Comparison of ENCODE assay signal across 11 mouse cellular contexts in genomic region chr16:49905041-49905440, GRCm38 (mm10).
DNase-seq lines count a peak whose midpoint lies in the region; ATAC-seq and TF ChIP-seq lines count a peak whose summit lies in the region.
"Had no signal": no experiment of that assay in that cellular context is flagged by ENCODE, and none has a peak within 500 bp of the region (broad histone marks: within the 10 kb centered on the region; RNA-seq: fewer than 3 reads in every experiment).

No protein-coding gene starts in this region.

- H3K9ac ChIP-seq in midbrain, embryonic 13.5 days (replicated peaks): no peak overlapping the region
- no peak overlapping the region for H3K9ac ChIP-seq in limb, embryonic 15.5 days
- H3K9ac ChIP-seq in midbrain, embryonic 11.5 days (ENCODE audit: low read length): no peak overlapping the region

- TF ChIP-seq CTCF in cerebellum, adult 2 months (IDR thresholded peaks at IDR 0.05; ENCODE audit: borderline replicate concordance, insufficient read depth, low read depth, low read length): no peak

- no peak for ATAC-seq in midbrain, embryonic 13.5 days
- no peak for ATAC-seq in limb, embryonic 15.5 days (ENCODE audit: insufficient number of reproducible peaks, low FRiP score, low TSS enrichment, low read depth)
- no peak for ATAC-seq in midbrain, embryonic 11.5 days (ENCODE audit: low FRiP score)

- H3K4me3 ChIP-seq in cerebellum, adult 2 months (replicated peaks; ENCODE audit: insufficient read depth, low read depth, low read length): no peak overlapping the region
- no peak overlapping the region for H3K4me3 ChIP-seq in midbrain, embryonic 10.5 days
- no peak overlapping the region for H3K4me3 ChIP-seq in midbrain, embryonic 13.5 days (replicated peaks)
- no peak overlapping the region for H3K4me3 ChIP-seq in limb, embryonic 15.5 days
- no peak overlapping the region for H3K4me3 ChIP-seq in midbrain, embryonic 11.5 days (ENCODE audit: low read depth, low read length)

- DNase-seq in cerebellum, adult 2 months: no peak
- DNase-seq in cerebellum, adult 8-10 months: no peak
- no peak for DNase-seq in midbrain, embryonic 10.5 days (ENCODE audit: low spot score)
- peak; percentile 52 for DNase-seq in yolk sac, embryonic 10.5 days (ENCODE audit: low spot score)
- DNase-seq in spleen, adult 18-20 months: no peak
- DNase-seq in midbrain, embryonic 11.5 days (ENCODE audit: low spot score, missing footprints): no peak
- DNase-seq: gastrocnemius, postnatal 10 days; thymus, adult 18-20 months had no signal

- H3K9me3 ChIP-seq in midbrain, embryonic 10.5 days (replicated peaks): no peaks in the 10 kb centered on the region
- no peaks in the 10 kb centered on the region for H3K9me3 ChIP-seq in midbrain, embryonic 13.5 days
- no peaks in the 10 kb centered on the region for H3K9me3 ChIP-seq in limb, embryonic 15.5 days
- H3K9me3 ChIP-seq in midbrain, embryonic 11.5 days (ENCODE audit: control insufficient read depth, low read length): no peaks in the 10 kb centered on the region

- H3K4me1 ChIP-seq in cerebellum, adult 2 months (ENCODE audit: control insufficient read depth, insufficient read depth, low read length): peaks cover 10% of the 10 kb centered on the region
- H3K4me1 ChIP-seq in midbrain, embryonic 10.5 days: peaks cover 17% of the 10 kb centered on the region
- peaks cover 6% of the 10 kb centered on the region; the same call in 1 of the 2 replicates for H3K4me1 ChIP-seq in midbrain, embryonic 13.5 days (replicated peaks)
- H3K4me1 ChIP-seq in limb, embryonic 15.5 days: peaks cover 18% of the 10 kb centered on the region
- H3K4me1 ChIP-seq in midbrain, embryonic 11.5 days (ENCODE audit: control insufficient read depth, insufficient read depth, low read length): no peaks in the 10 kb centered on the region

- TF ChIP-seq POLR2A in cerebellum, adult 2 months (IDR thresholded peaks at IDR 0.05; ENCODE audit: borderline replicate concordance, insufficient read depth, low read length): no peak

- no peaks in the 10 kb centered on the region; the same call in 1 of the 2 replicates for H3K36me3 ChIP-seq in midbrain, embryonic 10.5 days
- H3K36me3 ChIP-seq in midbrain, embryonic 13.5 days: no peaks in the 10 kb centered on the region
- peaks cover 10% of the 10 kb centered on the region; the same call in 1 of the 2 replicates for H3K36me3 ChIP-seq in limb, embryonic 15.5 days
- H3K36me3 ChIP-seq in midbrain, embryonic 11.5 days (ENCODE audit: control insufficient read depth, insufficient read depth, low read length): no peaks in the 10 kb centered on the region; the same call in 1 of the 2 replicates

- H3K27me3 ChIP-seq in cerebellum, adult 2 months (ENCODE audit: control insufficient read depth, insufficient read depth, low read length): no peaks in the 10 kb centered on the region
- H3K27me3 ChIP-seq in midbrain, embryonic 10.5 days (ENCODE audit: low read depth, poor library complexity, severe bottlenecking): no peaks in the 10 kb centered on the region
- no peaks in the 10 kb centered on the region for H3K27me3 ChIP-seq in midbrain, embryonic 13.5 days
- no peaks in the 10 kb centered on the region for H3K27me3 ChIP-seq in limb, embryonic 15.5 days
- H3K27me3 ChIP-seq in midbrain, embryonic 11.5 days (ENCODE audit: control insufficient read depth, insufficient read depth, low read length): no peaks in the 10 kb centered on the region
- H3K27me3 ChIP-seq: Patski had no signal

- no peak overlapping the region for H3K4me2 ChIP-seq in midbrain, embryonic 13.5 days (replicated peaks)
- peak overlapping the region; percentile 7; the same call in 1 of the 2 replicates for H3K4me2 ChIP-seq in limb, embryonic 15.5 days
- H3K4me2 ChIP-seq in midbrain, embryonic 11.5 days: no peak overlapping the region

- 66% methylated on average over 3 of the region's 3 CpGs for WGBS in cerebellum, adult 2 months
- 74% methylated on average over 3 of the region's 3 CpGs for WGBS in midbrain, embryonic 10.5 days
- WGBS in midbrain, embryonic 13.5 days: 93% methylated on average over 3 of the region's 3 CpGs
- 26% methylated on average over 3 of the region's 3 CpGs for WGBS in limb, embryonic 15.5 days
- WGBS in midbrain, embryonic 11.5 days: 83% methylated on average over 3 of the region's 3 CpGs

- 0 out of 2 replicates have a peak overlapping the region, but pooled peaks have one; percentile 26 for H3K27ac ChIP-seq in cerebellum, adult 2 months (ENCODE audit: insufficient read depth, low read length)
- peak overlapping the region; percentile 17; the same call in 1 of the 2 replicates for H3K27ac ChIP-seq in midbrain, embryonic 10.5 days (replicated peaks)
- no peak overlapping the region for H3K27ac ChIP-seq in midbrain, embryonic 13.5 days
- H3K27ac ChIP-seq in limb, embryonic 15.5 days: peak overlapping the region; percentile 85
- H3K27ac ChIP-seq in midbrain, embryonic 11.5 days (ENCODE audit: low read depth, low read length): no peak overlapping the region

Comparison
In these comparisons a context has a peak if more than half of its experiments do, and no peak if none do; other contexts are left out.
1. H3K27ac ChIP-seq: peak in cerebellum, adult 2 months (single experiment), midbrain, embryonic 10.5 days (single experiment) and limb, embryonic 15.5 days (single experiment); none in midbrain, embryonic 13.5 days (single experiment) and midbrain, embryonic 11.5 days (single experiment).